Mouse (Mus musculus): ENCODE data around the gene Lhx1. TPM values are rescaled to one million over a fixed set of nuclear protein-coding genes. Genes with fewer than 3 reads are reported as not detected.

Lhx1 gene
- polyA plus RNA-seq, 1 experiment from 2014 or later: 0.32 TPM

DNA sequence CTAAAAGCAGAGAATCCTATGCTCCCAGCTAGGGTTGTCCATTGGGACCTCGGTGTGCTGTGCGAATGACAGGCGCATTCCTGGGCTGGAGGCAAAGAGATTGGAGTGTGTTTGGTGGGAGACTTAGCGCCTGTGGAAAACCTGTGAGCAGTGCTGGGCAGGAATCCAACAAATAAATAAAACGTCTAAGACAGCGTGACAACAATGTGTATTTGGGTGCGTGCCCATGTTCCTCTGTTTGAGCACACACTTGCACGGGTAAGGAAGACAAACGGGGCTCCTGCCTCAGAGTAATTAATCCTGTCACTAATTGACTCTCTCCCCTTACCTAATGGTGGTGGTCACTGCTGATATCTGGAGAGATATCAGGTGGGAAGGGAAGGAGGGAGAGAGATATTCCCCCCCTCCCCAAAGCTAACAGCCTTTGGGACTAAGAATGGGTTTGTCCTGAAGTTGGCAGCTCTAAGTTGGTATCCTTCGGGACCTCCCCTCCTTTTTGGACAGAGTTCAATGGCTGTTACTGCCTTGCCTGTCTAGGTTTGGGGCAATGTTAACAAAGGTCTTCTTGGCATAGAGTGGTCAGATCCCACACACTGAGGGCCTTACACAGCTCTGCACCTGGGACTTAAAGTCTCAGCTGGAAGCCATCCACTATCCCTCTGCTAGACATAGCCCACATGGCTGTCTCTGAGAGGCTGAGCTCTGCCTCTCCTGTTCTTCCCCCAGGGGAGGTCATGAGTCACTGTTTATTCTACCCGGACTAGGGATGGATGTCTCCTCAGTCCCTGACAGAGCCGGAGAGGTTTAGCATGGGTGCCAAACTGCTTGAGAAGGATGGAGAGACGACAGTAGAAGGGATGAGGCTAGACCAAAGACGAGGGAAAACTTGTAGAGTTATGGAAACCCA, 4.7 kb upstream of the Lhx1 start:
- H3K9ac ChIP-seq (ENCODE audit: low read depth, low read length): no peak overlapping the region
- H3K4me2 ChIP-seq: no peak overlapping the region
- ATAC-seq (replicated peaks; ENCODE audit: low FRiP score) (no peak), DNase-seq (ENCODE audit: low spot score) (no peak)
- H3K27ac ChIP-seq (ENCODE audit: low read depth, low read length): no peak overlapping the region
- H3K27me3 ChIP-seq (replicated peaks; ENCODE audit: control insufficient read depth, insufficient read depth, low read length): peaks cover 91% of the 10 kb centered on the region
- no peaks in the 10 kb centered on the region for H3K4me1 ChIP-seq (replicated peaks; ENCODE audit: control insufficient read depth, insufficient read depth, low read length)
- H3K4me3 ChIP-seq (ENCODE audit: low read depth, low read length): no peak overlapping the region
- H3K9me3 ChIP-seq (ENCODE audit: control insufficient read depth, low read length): no peaks in the 10 kb centered on the region
- no peaks in the 10 kb centered on the region for H3K36me3 ChIP-seq (ENCODE audit: control insufficient read depth, insufficient read depth, low read length)
- WGBS: 16% methylated on average over 14 of the region's 14 CpGs

DNA sequence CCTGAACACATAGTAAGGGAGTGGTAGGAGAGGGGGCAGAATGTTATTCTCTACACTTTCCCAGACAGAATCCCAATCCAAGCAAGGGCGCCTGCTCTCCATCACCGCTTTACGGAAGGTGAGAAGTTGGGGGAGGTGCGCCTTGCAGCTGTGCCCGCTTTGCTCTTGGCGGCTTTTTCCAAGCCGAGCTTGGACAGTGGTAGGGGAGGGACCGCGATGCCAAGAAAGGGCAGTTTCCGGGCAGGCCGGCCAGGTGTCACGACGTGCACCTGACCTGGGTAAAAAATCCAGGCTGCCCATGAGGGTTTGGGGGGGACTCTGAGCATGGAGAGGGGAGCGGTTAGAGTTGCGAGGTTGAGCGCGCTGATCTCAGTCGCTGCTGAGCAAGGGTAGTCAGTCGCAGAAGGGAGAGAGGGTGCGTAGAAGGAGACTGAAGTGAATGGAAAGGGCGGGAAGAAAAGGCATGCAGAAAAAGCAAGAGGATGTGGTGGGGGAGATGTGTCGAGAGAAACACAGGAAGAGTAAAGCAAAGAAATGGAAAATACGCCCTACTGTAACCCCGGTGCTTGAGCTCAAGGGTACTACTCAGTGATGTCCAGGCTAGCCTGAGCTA, 3.9 kb upstream of the Lhx1 start:
- 3% methylated on average over 24 of the region's 24 CpGs for WGBS
- ATAC-seq (replicated peaks; ENCODE audit: low FRiP score) (no peak), DNase-seq (ENCODE audit: low spot score) (no peak)
- H3K4me2 ChIP-seq: no peak overlapping the region
- H3K36me3 ChIP-seq (ENCODE audit: control insufficient read depth, insufficient read depth, low read length): no peaks in the 10 kb centered on the region
- no peak overlapping the region for H3K4me3 ChIP-seq (ENCODE audit: low read depth, low read length)
- peaks cover 4% of the 10 kb centered on the region for H3K4me1 ChIP-seq (replicated peaks; ENCODE audit: control insufficient read depth, insufficient read depth, low read length)
- H3K27me3 ChIP-seq (replicated peaks; ENCODE audit: control insufficient read depth, insufficient read depth, low read length): peaks cover 97% of the 10 kb centered on the region
- H3K9ac ChIP-seq (ENCODE audit: low read depth, low read length): no peak overlapping the region
- no peak overlapping the region for H3K27ac ChIP-seq (ENCODE audit: low read depth, low read length)
- no peaks in the 10 kb centered on the region for H3K9me3 ChIP-seq (ENCODE audit: control insufficient read depth, low read length)

DNA sequence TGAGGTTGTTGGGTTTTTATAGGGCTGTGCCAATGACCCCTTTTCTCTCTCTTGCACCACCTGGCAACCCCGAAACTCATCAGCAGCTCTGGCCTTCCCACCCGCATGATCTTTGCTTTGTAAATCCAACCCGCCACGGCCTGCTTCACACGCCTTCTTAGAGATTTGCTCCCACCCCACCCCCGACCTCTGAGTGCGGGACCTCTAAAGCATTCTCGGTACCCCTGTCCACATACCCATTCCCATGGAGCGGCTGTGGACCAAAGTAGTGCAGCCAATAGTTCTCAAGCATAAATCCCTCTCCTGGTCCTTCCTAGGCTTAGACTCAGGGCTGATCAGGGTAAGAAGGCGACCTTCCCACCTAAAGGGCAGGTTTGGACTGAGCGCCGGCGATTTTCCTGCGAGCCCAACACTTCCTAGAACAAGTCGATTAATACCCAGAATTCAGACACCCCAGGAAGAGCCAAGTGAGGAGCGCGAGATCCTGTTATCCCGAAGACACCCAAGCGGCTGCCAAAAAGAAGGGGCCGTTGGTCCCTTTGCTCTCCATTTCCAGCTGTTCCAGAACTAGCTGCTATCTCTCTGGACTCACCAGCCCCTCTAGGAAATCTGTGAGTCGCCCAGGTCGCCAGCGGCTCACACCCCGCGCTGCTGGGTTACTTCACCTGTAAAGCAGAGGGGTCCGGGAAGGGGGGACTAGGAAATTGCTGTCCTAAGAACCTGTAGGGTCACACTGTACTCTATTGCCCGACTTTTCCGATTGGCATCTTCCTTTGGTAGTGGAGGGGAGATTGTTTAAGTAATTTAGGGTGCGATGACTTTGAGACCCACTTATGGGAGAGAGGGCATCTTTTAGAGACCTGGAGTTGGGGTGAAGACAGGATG, 1.9 kb upstream of the Lhx1 start:
- DNase-seq (ENCODE audit: low spot score) (no peak), ATAC-seq (replicated peaks; ENCODE audit: low FRiP score) (no peak)
- no peak overlapping the region for H3K4me3 ChIP-seq (ENCODE audit: low read depth, low read length)
- H3K36me3 ChIP-seq (ENCODE audit: control insufficient read depth, insufficient read depth, low read length): no peaks in the 10 kb centered on the region
- 3% methylated on average over 29 of the region's 29 CpGs for WGBS
- H3K4me2 ChIP-seq: no peak overlapping the region
- no peak overlapping the region for H3K9ac ChIP-seq (ENCODE audit: low read depth, low read length)
- H3K4me1 ChIP-seq (replicated peaks; ENCODE audit: control insufficient read depth, insufficient read depth, low read length): peaks cover 4% of the 10 kb centered on the region
- H3K9me3 ChIP-seq (ENCODE audit: control insufficient read depth, low read length): no peaks in the 10 kb centered on the region
- no peak overlapping the region for H3K27ac ChIP-seq (ENCODE audit: low read depth, low read length)
- H3K27me3 ChIP-seq (replicated peaks; ENCODE audit: control insufficient read depth, insufficient read depth, low read length): peaks cover 99% of the 10 kb centered on the region

DNA sequence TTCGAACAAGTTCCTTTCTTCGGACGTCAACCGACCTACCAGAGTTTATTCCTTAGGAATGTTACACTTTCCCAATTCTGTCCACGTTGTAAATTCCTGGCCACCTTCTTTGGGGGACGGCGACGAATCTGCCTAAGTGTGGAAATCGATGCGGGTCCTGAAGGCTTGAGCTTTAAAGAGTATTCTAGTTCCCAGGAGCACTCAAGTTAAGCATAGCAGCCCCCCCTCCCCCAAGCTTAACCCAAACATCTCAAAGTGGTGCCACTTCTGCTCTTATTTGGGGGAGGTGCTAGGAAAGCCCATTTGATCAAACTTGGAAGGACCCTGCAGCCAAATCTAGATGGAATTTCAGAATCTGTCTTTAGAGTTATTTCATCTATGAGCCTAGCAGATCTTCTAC, 1.1 kb upstream of the Lhx1 start:
- Histone ChIP-seq H3K9ac (ENCODE audit: low read depth, low read length) (no peak overlapping the region), H3K36me3 (ENCODE audit: control insufficient read depth, insufficient read depth, low read length) (no peaks in the 10 kb centered on the region), H3K4me3 (ENCODE audit: low read depth, low read length) (no peak overlapping the region), H3K4me2 (peak overlapping the region; percentile 80), H3K27ac (ENCODE audit: low read depth, low read length) (no peak overlapping the region), H3K4me1 (replicated peaks; ENCODE audit: control insufficient read depth, insufficient read depth, low read length) (peaks cover 4% of the 10 kb centered on the region), H3K9me3 (ENCODE audit: control insufficient read depth, low read length) (no peaks in the 10 kb centered on the region), H3K27me3 (replicated peaks; ENCODE audit: control insufficient read depth, insufficient read depth, low read length) (peaks cover 99% of the 10 kb centered on the region)
- no peak for ATAC-seq (replicated peaks; ENCODE audit: low FRiP score)
- DNase-seq (ENCODE audit: low spot score): no peak
- 1% methylated on average over 10 of the region's 10 CpGs for WGBS

DNA sequence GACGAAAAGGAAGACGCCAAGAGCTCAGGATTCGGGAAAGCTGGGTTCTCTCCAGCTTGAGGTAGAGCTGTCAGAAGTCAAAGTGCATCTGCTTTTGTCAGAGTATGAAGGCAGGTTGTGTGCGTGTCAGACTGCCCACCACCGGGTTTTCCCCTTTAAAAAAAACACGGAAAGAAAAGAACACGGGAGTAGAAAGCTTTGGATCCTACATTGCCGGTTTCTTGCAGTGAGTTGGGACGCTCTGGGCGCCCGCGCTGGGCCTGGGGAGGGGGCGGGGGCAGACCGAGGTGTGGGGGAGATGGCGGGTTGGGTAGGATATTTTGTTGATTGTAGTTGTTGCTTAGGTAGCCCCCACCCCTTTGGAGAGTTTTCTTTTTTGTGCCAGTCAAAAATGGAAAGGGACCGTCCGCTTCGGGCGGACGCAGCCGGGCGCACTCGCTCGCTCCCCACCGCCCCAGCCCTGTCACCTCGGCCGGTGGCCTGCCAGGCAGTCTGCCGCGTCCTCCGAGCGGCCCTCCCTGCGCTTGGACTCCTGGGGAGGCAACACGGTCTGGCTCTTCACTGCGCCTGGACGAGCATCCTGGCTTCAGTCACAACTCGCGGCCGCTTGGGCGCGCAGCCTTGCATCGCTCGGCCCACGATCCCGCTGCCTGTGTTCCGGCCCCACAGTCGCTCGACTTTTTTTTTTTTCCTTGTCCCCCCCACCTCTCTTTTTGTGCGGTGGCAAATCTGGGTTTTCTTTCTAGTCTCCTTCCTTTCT, 644 bp downstream of the Lhx1 start:
- peaks cover 4% of the 10 kb centered on the region for H3K4me1 ChIP-seq (replicated peaks; ENCODE audit: control insufficient read depth, insufficient read depth, low read length)
- WGBS: under 1% methylated on average over 48 of the region's 48 CpGs
- no peak for ATAC-seq (replicated peaks; ENCODE audit: low FRiP score)

DNA sequence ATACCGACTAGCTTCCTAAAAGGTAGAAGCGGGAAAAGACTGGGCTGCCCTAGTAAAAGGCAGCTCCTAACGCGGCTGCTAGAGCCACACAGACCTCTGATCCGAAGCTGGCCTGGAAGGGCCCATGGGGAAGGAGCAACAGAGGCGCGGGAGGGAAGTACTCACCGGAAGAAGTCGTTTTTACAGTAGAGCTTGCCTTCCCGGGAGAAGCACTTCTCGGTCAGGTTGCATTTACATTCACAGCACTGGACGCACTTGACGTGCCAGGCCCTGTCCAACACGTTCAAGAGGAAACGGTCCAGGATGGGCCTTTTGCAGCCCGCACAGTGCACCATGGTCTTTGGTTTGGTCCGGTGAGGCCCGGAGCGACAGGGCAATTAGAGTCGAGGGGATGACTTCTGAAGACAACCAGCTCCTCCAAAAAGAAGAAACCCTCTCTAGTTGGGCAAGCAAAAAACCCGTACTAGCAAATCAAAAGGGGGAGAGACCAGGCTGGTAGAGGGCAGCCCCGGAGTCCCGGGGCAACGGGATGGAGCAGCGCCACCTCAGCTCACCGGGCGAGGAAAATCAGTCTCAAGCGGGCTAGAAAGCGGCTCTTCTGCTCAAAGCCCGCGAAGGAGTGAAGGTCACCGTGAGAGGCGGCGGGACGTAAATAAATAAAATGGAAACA, 1.4 kb downstream of the Lhx1 start:
- H3K4me1 ChIP-seq (replicated peaks; ENCODE audit: control insufficient read depth, insufficient read depth, low read length): peaks cover 4% of the 10 kb centered on the region
- H3K9me3 ChIP-seq (ENCODE audit: control insufficient read depth, low read length): no peaks in the 10 kb centered on the region
- peak overlapping the region; percentile 17 for H3K4me2 ChIP-seq
- H3K9ac ChIP-seq (ENCODE audit: low read depth, low read length): no peak overlapping the region
- no peaks in the 10 kb centered on the region for H3K36me3 ChIP-seq (ENCODE audit: control insufficient read depth, insufficient read depth, low read length)
- H3K27ac ChIP-seq (ENCODE audit: low read depth, low read length): no peak overlapping the region
- peak; percentile 56 for DNase-seq (ENCODE audit: low spot score)
- no peak for ATAC-seq (replicated peaks; ENCODE audit: low FRiP score)
- WGBS: under 1% methylated on average over 35 of the region's 35 CpGs
- peak overlapping the region; percentile 4; the same call in 1 of the 2 replicates for H3K4me3 ChIP-seq (ENCODE audit: low read depth, low read length)
- peaks cover 100% of the 10 kb centered on the region for H3K27me3 ChIP-seq (replicated peaks; ENCODE audit: control insufficient read depth, insufficient read depth, low read length)

More for the DNA sequence above, 644 bp downstream of the Lhx1 start:
- Histone ChIP-seq H3K36me3 (ENCODE audit: control insufficient read depth, insufficient read depth, low read length) (no peaks in the 10 kb centered on the region), H3K9me3 (ENCODE audit: control insufficient read depth, low read length) (no peaks in the 10 kb centered on the region), H3K4me2 (peak overlapping the region; percentile 80), H3K4me3 (ENCODE audit: low read depth, low read length) (peak overlapping the region; percentile 51), H3K9ac (ENCODE audit: low read depth, low read length) (no peak overlapping the region), H3K27ac (ENCODE audit: low read depth, low read length) (no peak overlapping the region), H3K27me3 (replicated peaks; ENCODE audit: control insufficient read depth, insufficient read depth, low read length) (peaks cover 100% of the 10 kb centered on the region)
- no peak for DNase-seq (ENCODE audit: low spot score)

DNA sequence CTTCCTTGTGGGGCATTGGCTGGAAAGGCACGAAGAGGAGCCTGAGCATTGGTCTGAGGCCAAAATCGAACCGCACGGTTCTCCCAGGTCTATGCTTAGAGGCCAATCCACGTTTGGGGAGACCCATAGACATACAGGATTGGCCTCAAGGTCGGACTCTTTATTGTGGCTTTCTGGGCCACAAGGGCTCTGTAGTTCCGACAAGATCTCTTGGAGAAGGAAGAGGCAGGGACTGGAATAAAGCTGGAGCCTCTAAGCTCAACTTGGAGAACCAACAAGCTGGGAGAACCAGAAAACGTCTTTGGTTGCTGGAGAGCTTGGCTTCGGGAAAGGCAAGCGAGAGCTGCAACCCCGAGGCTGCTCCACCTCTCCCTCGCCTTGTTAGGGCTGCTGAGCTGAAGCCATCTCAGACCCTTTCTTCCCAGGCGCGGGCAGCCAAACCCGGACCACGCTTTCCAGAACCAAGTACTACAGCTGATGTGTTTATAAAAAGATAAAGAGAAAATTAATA, 2.0 kb downstream of the Lhx1 start:
- Histone ChIP-seq H3K9ac (ENCODE audit: low read depth, low read length) (no peak overlapping the region), H3K9me3 (ENCODE audit: control insufficient read depth, low read length) (no peaks in the 10 kb centered on the region), H3K27ac (ENCODE audit: low read depth, low read length) (no peak overlapping the region), H3K27me3 (replicated peaks; ENCODE audit: control insufficient read depth, insufficient read depth, low read length) (peaks cover 100% of the 10 kb centered on the region), H3K4me2 (no peak overlapping the region), H3K4me1 (replicated peaks; ENCODE audit: control insufficient read depth, insufficient read depth, low read length) (peaks cover 4% of the 10 kb centered on the region), H3K36me3 (ENCODE audit: control insufficient read depth, insufficient read depth, low read length) (no peaks in the 10 kb centered on the region), H3K4me3 (ENCODE audit: low read depth, low read length) (no peak overlapping the region)
- DNase-seq (ENCODE audit: low spot score) (no peak), ATAC-seq (replicated peaks; ENCODE audit: low FRiP score) (no peak)
- 2% methylated on average over 16 of the region's 16 CpGs for WGBS

All from liver, embryonic 11.5 days (tissue).